Mouse (Mus musculus): ENCODE measurements at regions not wholly inside any gene's neighbourhood (a gene's known extent, or its start where the extent isn't known, plus 50 kb on each side); places are given as distances from the start of the nearest gene placed in this dataset.
"Not testable (repeated sequence)": the region's sequence is repeated elsewhere in the genome, so short reads cannot be mapped to it uniquely, and the experiment has no call there.

DNA sequence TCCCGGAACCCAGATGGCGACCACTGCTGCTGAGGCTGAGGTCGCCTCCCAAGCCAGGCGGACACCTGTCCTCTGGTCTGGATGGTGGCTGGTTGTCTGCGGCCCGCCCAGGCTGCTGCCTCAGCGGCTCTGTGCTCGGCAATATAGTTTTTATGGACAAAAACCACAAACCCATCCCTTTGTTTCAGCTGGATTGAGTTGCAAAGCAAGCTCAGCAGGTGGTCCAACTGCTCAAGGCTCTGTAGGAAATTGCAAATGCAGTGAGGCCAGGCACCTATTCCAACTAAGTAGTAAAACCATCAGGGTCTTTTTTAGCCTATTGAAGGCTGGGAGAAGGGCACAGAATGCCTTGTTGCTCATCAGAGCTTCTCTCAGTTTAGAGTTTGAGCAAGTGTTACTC lies 1613.3 kb upstream of the Zeb2 start:
- CTCF ChIA-PET: interaction anchor here (1.8 kb wide), 1 partner anchor 9 kb away, joined by 5 read pairs; no protein-coding TSS in a partner anchor
- POLR2A ChIA-PET; DNase-seq (ENCODE audit: low read depth, low spot score); H3K27me3 ChIP-seq; in situ Hi-C loops (cut with MboI; ENCODE audit: low pct_unique_long_range_greater_than_20kb); ATAC-seq: not testable (repeated sequence)

Data from Patski (cell line).